Mouse (Mus musculus): Measurements from ENCODE around the gene Vapb.

GRCm38 (mm10) chr2:173799513-173799912, 62.2 kb downstream of the Vapb start:
- TF ChIP-seq TAL1 (IDR thresholded peaks at IDR 0.05; ENCODE audit: low read length): no peak
- TF ChIP-seq GATA1 (IDR thresholded peaks at IDR 0.05; ENCODE audit: low read length): no peak

All from erythroblast, embryonic 14.5 days (primary cell).